Mouse (Mus musculus) mouse embryonic stem cell (cell line): ENCODE measurements at regions not wholly inside any gene's neighbourhood (a gene's known extent, or its start where the extent isn't known, plus 50 kb on each side); places are given as distances from the start of the nearest gene placed in this dataset.

ENCODE experiments used
- in situ Hi-C, 2 experiments: fragments of 300-500 bp; cut with MboI; formaldehyde crosslinking; loops; 1 replicate in 1 of 2; 3 replicates in 1 of 2; pipeline ENCODE4 v1.14.3; 2019 to 2020; ENCODE audit warnings: low sequenced_read_pairs in 2 of 2, low pct_unique_long_range_greater_than_20kb in 1 of 2, mixed read lengths in 1 of 2; ENCODE audit not compliant: unreplicated experiment in 1 of 2

DNA sequence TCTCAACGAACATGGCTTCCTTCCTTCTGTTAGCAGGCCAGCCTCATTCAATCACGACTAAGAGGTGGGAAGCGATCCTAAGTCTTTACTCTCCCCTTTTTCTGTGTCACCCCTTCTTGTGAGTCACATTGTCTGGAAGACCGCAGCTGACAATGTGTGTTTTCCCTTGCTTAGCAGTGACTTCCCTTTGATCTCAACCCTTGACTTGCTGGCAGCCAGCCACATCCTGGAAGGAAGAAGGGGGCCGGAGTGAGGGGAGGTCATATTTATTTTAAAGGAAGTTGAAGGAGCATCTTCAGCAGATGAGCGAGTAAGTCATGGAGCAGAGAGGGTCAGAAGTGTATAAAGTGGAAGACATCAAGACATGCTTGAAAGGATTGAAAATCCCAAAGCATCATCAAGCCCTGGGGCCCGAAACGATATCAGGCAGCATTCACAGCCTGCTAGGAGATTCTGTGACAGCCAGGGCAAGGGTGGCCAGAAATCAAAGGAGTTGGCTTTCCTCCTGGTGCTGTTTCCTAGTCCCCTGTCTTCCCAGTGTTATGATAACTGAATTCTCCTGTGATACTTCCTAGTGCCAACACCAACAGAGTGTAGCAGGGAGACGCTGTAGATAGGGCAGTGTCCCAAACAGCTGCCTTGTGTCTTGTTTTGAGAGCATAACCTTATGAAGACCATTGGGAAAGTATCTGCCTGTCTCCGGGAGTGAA is 245.9 kb downstream of the Ankrd16 start:
- in situ Hi-C loops, result loop anchor here in 1 of 2 experiments (25.0 kb wide), 1 partner anchor 289 kb away; the partner anchor contains the start of gene Itga8

DNA sequence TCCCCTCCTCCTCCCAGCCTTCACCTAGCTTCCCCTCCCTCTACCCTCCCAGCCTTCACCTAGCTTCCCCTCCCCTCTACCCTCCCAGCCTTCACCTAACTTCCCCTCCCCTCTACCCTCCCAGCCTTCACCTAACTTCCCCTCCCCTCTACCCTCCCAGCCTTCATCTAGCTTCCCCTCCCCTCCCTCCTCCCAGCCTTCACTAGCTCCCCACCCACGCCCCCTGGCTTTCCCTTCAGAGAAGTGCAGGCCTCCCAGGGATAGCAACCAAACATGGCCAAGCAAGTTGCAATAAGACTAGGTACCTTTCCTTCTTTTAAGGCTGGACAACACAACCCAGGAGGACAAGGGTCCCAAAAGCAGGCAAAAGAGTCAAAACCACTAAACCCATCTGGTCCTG is 248.5 kb downstream of the Ankrd16 start:
- in situ Hi-C loops, result no loop called here

DNA sequence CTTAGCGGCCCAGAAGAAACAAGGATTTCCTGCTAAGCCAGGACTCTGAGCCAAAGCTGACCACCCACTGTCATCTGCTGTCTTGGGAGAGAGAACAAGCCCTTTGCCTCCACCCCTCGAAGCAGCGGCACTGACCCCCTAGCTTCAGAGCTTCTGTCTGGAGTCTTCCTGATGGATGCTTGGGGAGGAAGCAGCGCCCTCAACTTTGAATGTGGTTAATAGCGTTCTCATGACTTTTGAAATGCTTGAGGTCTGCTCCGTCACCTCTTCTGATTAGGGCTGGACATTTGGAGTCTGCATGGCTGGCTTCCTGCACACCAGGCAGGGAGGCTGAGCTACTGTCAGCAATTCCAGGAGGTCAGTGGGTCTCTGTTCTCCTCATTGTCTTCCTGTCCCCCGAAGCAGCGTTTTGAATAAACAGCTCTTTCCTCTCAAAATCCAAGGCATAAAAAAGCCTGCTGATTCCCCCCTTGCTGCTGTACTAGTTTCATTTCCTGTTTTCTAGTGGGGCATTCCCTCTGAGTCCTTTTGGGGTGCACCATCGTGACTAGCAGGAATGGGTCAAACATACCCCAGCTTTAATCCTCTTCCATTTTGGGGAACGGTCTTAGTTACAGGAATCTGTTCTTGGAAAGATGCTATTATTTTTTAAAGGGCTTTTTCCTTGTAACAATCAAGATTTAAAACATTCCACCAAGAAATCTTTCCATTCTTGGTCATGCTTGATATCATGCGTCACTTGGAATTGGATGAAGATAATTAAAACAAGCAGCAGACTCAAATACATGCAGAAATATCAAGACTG is 256.0 kb downstream of the Ankrd16 start:
- in situ Hi-C loops, result no loop called here

- in situ Hi-C loops, result no loop called here
Observed at GRCm38 (mm10) chr2:12034323-12034585, 256.6 kb downstream of the Ankrd16 start.

DNA sequence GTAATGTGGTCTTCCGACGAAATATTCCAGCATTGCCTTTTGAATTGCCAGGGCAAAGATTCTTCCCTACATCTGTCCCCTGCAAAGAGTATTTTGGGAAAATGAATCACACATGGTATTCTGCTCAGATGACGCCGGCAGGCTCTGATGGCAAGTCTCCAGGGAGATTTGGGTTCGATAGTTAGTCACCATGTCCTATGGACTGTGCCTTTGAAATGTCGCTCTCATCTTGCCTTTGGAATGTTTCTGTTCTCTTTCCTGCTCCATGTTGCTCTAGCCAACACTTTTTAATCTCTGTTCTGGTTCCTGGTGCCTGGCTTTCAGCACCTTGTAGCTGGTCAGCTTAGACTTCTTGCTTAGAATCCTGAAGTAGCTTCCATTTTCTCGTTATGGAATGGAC is 252.3 kb downstream of the Itga8 start:
- in situ Hi-C loops, result no loop called here

- in situ Hi-C loops, result no loop called here
Observed at GRCm38 (mm10) chr2:12049972-12050371, 251.8 kb downstream of the Itga8 start.

- in situ Hi-C loops, result no loop called here
Observed at GRCm38 (mm10) chr2:12053404-12054164, 248.1 kb downstream of the Itga8 start.

- in situ Hi-C loops, result no loop called here
Observed at GRCm38 (mm10) chr2:12054165-12054500, 247.6 kb downstream of the Itga8 start.
